Mouse (Mus musculus) embryonic facial prominence, embryonic 14.5 days (tissue): Measurements from ENCODE around the gene Trpm1. TPM values are rescaled to one million over a fixed set of nuclear protein-coding genes. Genes with fewer than 3 reads are reported as not detected.

ENCODE experiments used
- ATAC-seq: fragments of 200-750 bp; cut with Nextera tagmentation; 2 replicates; pipeline ENCODE4 v1.8.0; 2017; ENCODE audit warnings: low read depth, moderate number of reproducible peaks, moderate TSS enrichment
- DNase-seq: peaks from one replicate; pipeline ENCODE4 v3.0.0-alpha.2; 2015; ENCODE audit warnings: low spot score
- H3K27ac ChIP-seq: fragments of 300-500 bp; sonication (generic); replicated peaks from 2 replicates; pipeline ENCODE4 v1.5.1; 2014; ENCODE audit warnings: low read depth, mild to moderate bottlenecking, low read length, moderate library complexity
- H3K27me3 ChIP-seq: fragments of 300-500 bp; sonication (generic); replicated peaks from 2 replicates; pipeline ENCODE4 v1.6.1; 2014; ENCODE audit warnings: low read length; ENCODE audit not compliant: control insufficient read depth, insufficient read depth
- H3K36me3 ChIP-seq: fragments of 300-500 bp; sonication (generic); 2 replicates; pipeline ENCODE4 v1.6.1; 2014; ENCODE audit warnings: low read length, mixed read lengths; ENCODE audit not compliant: control insufficient read depth, insufficient read depth
- H3K4me1 ChIP-seq: fragments of 300-500 bp; sonication (generic); 2 replicates; pipeline ENCODE4 v1.6.1; 2014; ENCODE audit warnings: antibody characterized with exemption, low read length; ENCODE audit not compliant: control insufficient read depth, insufficient read depth
- H3K4me2 ChIP-seq: fragments of 300-500 bp; sonication (generic); 2 replicates; pipeline ENCODE4 v1.6.1; 2014; ENCODE audit warnings: low read depth, mild to moderate bottlenecking, low read length, moderate library complexity, mixed read lengths
- H3K4me3 ChIP-seq: fragments of 300-500 bp; sonication (generic); 2 replicates; pipeline ENCODE4 v1.5.1; 2014; ENCODE audit warnings: low read depth, mild to moderate bottlenecking, low read length
- H3K9ac ChIP-seq: fragments of 300-500 bp; sonication (generic); 2 replicates; pipeline ENCODE4 v1.6.1; 2014; ENCODE audit warnings: low read depth, mild to moderate bottlenecking, low read length, moderate library complexity, mixed read lengths
- H3K9me3 ChIP-seq: fragments of 300-500 bp; sonication (generic); 2 replicates; pipeline ENCODE4 v1.6.1; 2016; ENCODE audit warnings: low read length; ENCODE audit not compliant: control insufficient read depth
- WGBS: fragments of 180-500 bp; shearing (Covaris S2); extraction: QIAGEN DNeasy Blood & Tissue Kit; methylation state at CpG from one replicate; pipeline ENCODE4 v1.1.7; 2014; 5-methylcytosine and 5-hydroxymethylcytosine counted together
- polyA plus RNA-seq: library from polyadenylated mRNA; unstranded; fragments of >200 nt; fragmentation: Nextera tagmentation; extraction: Ambion mirVana; gene quantifications from 2 replicates; pipeline ENCODE4 v1.2.1, GENCODE M21; 2014

Trpm1 gene
- polyA plus RNA-seq, 1 experiment from 2014 or later, result 1.7 TPM

DNA sequence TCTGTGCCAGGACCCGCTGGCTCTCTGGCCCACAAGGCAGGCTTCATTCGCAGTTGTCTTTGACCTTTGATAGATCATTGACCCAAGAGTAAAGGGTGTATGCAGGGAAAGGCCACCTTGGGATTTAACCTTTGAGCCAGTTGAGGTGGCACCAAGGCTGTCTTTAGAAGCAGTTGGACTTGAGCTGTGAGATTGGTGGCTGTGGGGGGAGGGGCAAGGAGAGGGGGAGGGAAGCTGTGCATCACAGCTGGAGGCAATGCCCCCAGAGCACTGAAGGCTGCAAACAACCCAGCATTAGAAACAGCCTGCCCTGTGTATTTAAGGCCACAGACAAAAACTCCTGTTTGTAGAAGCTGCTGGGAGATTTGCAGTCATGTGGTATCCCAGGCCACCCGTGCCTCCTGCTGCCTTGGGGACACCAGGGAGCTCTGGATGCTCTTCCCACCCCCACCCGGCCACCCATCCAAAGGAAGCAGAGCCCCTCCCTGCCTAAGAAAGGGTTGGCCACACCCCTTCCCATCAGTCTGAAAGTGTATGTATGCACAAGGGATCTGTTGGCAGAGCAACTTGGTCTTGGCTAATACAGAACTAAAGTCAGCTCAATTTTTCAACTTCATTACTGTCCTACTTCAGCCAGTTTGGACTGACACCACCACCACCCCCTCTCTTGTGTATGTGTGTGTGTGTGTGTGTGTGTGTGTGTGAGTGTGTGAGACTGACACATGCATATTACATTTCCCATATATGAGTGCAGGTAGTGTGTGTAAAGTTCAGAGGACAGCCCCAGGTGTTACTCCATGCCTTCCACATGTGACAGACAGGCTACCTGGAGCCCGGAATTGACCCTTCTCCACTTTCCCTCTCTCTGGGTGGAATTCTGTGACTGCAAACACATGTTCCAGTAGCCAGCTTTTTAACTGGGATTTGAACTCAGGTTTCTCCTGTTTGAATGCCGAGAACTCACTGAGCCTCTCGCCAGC is 6.3 kb downstream of the Trpm1 start:
- DNase-seq (no peak), ATAC-seq (no peak)
- Histone ChIP-seq H3K4me1 (peaks cover 7% of the 10 kb centered on the region; the same call in 1 of the 2 replicates), H3K9me3 (no peaks in the 10 kb centered on the region), H3K4me2 (no peak overlapping the region), H3K4me3 (no peak overlapping the region), H3K9ac (no peak overlapping the region), H3K36me3 (no peaks in the 10 kb centered on the region), H3K27ac (no peak overlapping the region), H3K27me3 (no peaks in the 10 kb centered on the region)
- 46% methylated on average over 7 of the region's 7 CpGs for WGBS

- no peak overlapping the region for H3K4me3 ChIP-seq
- H3K9me3 ChIP-seq, result no peaks in the 10 kb centered on the region
- no peaks in the 10 kb centered on the region for H3K36me3 ChIP-seq
- no peak overlapping the region for H3K4me2 ChIP-seq
- no peak for DNase-seq
- no peak overlapping the region for H3K9ac ChIP-seq
- no peak overlapping the region for H3K27ac ChIP-seq
- ATAC-seq, result no peak
- no peaks in the 10 kb centered on the region for H3K27me3 ChIP-seq
- 59% methylated on average over 10 of the region's 10 CpGs for WGBS
- H3K4me1 ChIP-seq, result peaks cover 7% of the 10 kb centered on the region; the same call in 1 of the 2 replicates
These were observed 7.3 kb downstream of the Trpm1 start for GRCm38 (mm10) chr7:64160737-64161470.

GRCm38 (mm10) chr7:64161990-64162389 is 8.4 kb downstream of the Trpm1 start:
- no peaks in the 10 kb centered on the region for H3K36me3 ChIP-seq
- no peak overlapping the region for H3K4me3 ChIP-seq
- no peak overlapping the region for H3K4me2 ChIP-seq
- ATAC-seq (peak; percentile 53; the same call in 1 of the 2 replicates), DNase-seq (peak; percentile 43)
- H3K27me3 ChIP-seq, result no peaks in the 10 kb centered on the region
- no peak overlapping the region for H3K27ac ChIP-seq
- H3K9me3 ChIP-seq, result no peaks in the 10 kb centered on the region
- WGBS, result 70% methylated on average over 7 of the region's 7 CpGs
- no peak overlapping the region for H3K9ac ChIP-seq
- peaks cover 11% of the 10 kb centered on the region; the same call in 1 of the 2 replicates for H3K4me1 ChIP-seq

- Histone ChIP-seq H3K4me2 (no peak overlapping the region), H3K36me3 (no peaks in the 10 kb centered on the region), H3K27ac (no peak overlapping the region), H3K9ac (no peak overlapping the region), H3K9me3 (no peaks in the 10 kb centered on the region), H3K4me1 (peaks cover 11% of the 10 kb centered on the region; the same call in 1 of the 2 replicates), H3K4me3 (no peak overlapping the region), H3K27me3 (no peaks in the 10 kb centered on the region)
- 85% methylated on average over 3 of the region's 3 CpGs for WGBS
- ATAC-seq (no peak), DNase-seq (no peak)
These were observed 9.5 kb downstream of the Trpm1 start for GRCm38 (mm10) chr7:64163086-64163485.

DNA sequence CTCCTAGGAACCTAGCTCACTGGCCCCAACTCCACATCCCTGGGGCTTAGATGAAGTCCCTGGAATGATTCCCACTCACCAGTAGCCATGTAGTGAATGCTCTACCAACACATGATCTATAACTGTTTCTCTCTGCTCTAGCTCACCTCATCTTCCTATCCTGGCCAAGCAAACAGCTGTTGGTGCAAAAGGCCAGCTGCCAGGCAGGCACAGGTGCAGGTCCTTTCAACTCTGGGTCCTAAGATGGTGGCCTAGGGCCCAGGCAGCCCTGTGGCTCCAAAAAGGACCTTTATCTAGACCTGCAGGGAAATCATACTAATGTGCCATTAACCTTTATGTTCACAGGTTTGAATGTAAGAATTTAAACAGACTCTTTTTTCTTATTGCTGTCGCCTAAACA is 10.3 kb downstream of the Trpm1 start:
- ATAC-seq, result no peak
- no peak overlapping the region for H3K27ac ChIP-seq

GRCm38 (mm10) chr7:64164997-64165396 is 11.4 kb downstream of the Trpm1 start:
- peaks cover 8% of the 10 kb centered on the region; the same call in 1 of the 2 replicates for H3K4me1 ChIP-seq
- no peak overlapping the region for H3K9ac ChIP-seq
- no peak overlapping the region for H3K27ac ChIP-seq
- H3K27me3 ChIP-seq, result no peaks in the 10 kb centered on the region
- WGBS, result 55% methylated on average over 3 of the region's 3 CpGs
- no peak overlapping the region for H3K4me3 ChIP-seq
- no peaks in the 10 kb centered on the region for H3K36me3 ChIP-seq
- ATAC-seq (no peak; the same call in 1 of the 2 replicates), DNase-seq (peak; percentile 50)
- H3K9me3 ChIP-seq, result no peaks in the 10 kb centered on the region
- no peak overlapping the region for H3K4me2 ChIP-seq

More for the DNA sequence above, 10.3 kb downstream of the Trpm1 start:
- Histone ChIP-seq H3K4me3 (no peak overlapping the region), H3K9ac (no peak overlapping the region), H3K4me2 (no peak overlapping the region), H3K36me3 (no peaks in the 10 kb centered on the region), H3K9me3 (no peaks in the 10 kb centered on the region), H3K4me1 (peaks cover 11% of the 10 kb centered on the region; the same call in 1 of the 2 replicates), H3K27me3 (no peaks in the 10 kb centered on the region)
- WGBS, result 91% methylated on average over 1 of the region's 1 CpGs
- DNase-seq, result no peak

DNA sequence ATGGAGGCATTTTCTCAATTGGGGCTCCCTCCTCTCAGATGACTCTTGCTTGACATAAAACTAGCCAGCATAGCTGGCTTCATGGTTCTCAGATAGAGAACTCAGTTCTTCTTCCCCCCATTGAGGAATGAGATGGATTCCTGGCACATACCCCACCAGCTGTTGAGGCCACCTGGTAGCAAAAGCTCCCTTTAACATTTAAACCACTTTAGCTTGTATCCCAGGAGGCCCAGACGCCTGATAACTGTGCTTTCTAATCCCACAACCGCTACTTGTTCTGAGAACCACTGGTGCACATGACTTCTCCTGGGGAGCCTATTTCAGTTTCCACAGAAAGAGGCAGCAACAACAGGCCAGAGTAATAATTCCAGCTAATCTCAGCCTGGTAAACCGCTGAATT is 12.4 kb downstream of the Trpm1 start:
- H3K4me1 ChIP-seq, result 0 out of 2 replicates have a peak, but pooled peaks cover 3% of the 10 kb centered on the region
- 58% methylated on average over 3 of the region's 3 CpGs for WGBS
- H3K4me2 ChIP-seq, result no peak overlapping the region
- H3K9me3 ChIP-seq, result no peaks in the 10 kb centered on the region
- no peaks in the 10 kb centered on the region for H3K27me3 ChIP-seq
- H3K36me3 ChIP-seq, result no peaks in the 10 kb centered on the region
- no peak for ATAC-seq
- H3K4me3 ChIP-seq, result no peak overlapping the region
- H3K9ac ChIP-seq, result no peak overlapping the region
- H3K27ac ChIP-seq, result no peak overlapping the region
- peak; percentile 56 for DNase-seq

- Histone ChIP-seq H3K9ac (no peak overlapping the region), H3K36me3 (no peaks in the 10 kb centered on the region), H3K4me3 (no peak overlapping the region), H3K4me2 (no peak overlapping the region), H3K27me3 (no peaks in the 10 kb centered on the region), H3K27ac (no peak overlapping the region), H3K9me3 (no peaks in the 10 kb centered on the region), H3K4me1 (0 out of 2 replicates have a peak, but pooled peaks cover 3% of the 10 kb centered on the region)
- DNase-seq (no peak), ATAC-seq (no peak)
These were observed 13.1 kb downstream of the Trpm1 start for GRCm38 (mm10) chr7:64166724-64167123.
